Mouse (Mus musculus): ENCODE measurements at regions not wholly inside any gene's neighbourhood (a gene's known extent, or its start where the extent isn't known, plus 50 kb on each side); places are given as distances from the start of the nearest gene placed in this dataset.

DNA sequence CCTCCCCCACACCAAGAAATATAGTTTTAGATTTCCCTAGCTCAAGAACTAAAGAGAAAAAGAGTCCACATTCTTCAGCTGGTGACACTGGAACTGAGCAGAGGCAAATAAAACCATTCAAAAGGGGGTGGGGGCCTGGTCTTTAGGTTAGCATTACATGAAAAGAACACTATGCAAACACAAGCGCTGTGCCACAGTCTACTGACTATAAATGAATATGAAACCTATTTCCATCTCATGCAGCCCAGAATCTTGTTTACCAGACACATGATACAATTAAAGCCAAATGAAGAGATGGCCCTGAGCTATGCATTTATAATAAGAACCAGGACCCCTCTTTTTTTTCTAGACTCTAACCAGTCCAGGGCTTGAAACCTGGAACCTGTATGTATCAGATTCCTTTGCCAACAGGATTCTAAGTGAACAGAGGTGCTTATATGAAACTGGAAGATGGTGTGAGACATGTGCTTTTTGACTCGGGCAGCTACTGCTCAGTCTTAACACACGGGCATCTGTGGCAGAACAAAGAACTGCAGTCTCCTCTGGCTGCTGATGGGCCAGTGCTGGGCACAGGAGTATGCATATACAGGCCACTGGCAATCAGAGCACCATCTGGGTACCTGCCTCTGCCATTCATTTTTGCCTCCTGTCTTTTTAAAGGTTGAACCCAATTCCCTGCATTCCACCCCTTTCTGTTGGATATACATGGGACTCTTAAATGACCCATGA lies 308.5 kb downstream of the Sox4 start:
- no peak for DNase-seq (ENCODE audit: low spot score)

DNA sequence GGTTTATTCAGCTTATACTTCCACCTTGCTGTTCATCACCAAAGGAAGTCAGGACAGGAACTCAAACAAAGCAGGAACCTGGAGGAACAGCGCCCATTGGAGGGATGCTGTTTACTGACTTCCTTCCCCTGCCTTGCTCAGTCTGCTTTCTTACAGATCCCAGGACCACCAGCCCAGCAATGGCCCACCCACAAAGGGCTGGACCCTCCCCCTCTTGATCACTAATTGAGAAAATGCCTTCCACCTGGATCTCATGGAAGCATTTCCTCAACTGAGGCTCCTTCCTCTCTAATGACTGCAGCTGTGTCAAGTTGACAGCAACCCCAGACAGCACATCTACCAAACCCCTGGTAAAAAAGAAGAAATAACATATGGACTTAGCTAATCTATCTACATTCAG lies 312.7 kb downstream of the Sox4 start:
- no peak for DNase-seq (ENCODE audit: low spot score)

DNA sequence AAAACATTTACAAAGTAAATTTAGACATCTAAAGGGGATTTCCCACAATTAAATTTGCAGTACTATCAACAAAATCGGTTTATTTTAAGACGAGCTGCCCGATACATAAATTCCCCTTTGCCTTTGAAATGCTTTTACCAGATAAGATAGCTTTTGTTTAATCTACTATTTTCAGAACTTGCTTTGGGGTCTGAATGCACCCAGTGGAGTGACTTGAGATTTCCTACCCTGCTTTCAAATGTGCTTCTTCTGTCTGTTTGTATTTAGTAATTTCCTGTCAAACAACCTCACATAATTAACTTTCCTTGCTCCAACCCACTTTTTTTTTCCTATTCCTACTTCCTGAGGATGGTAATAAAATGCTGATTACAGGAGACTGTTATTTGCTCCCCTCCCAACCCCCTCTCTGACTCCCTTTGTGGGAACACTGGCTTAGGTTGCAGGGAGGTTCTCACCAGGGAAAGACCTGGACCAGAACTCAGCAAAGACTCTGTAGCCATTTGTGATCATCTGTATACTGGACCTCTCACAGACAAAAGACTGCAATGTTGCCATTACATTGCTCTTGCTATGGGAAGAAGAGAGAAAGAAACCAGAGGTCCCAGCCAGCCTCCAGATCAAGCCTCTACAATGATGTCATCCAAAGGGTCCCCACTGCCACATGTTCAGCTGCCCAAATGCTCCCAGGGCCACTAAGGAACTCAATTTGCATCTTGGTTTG lies 318.1 kb downstream of the Sox4 start:
- DNase-seq (ENCODE audit: low spot score): no peak

DNA sequence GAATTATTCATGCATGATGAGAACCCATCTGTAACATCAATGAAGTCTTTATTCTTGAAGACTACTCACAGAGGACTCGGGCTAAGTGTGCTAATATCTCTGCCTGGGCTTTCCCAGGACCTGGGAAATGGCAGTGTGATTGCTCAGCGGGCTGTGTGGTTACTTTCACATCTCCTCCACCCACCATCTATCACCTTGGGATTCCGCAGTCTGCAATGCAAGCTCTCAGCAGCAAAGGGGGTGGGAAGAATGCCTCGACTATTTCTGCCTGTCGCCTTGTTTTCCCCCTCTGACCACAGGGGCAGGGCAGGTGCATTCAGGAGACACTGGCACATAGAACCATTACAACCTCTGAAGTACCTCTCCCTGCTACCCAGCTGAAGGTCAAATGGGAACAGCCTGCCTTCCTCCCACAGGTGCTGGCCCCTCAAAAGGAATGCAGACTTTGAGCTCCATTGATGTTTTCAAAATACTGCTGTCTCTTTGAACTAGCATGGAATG lies 319.9 kb downstream of the Sox4 start:
- DNase-seq (ENCODE audit: low spot score): no peak

DNA sequence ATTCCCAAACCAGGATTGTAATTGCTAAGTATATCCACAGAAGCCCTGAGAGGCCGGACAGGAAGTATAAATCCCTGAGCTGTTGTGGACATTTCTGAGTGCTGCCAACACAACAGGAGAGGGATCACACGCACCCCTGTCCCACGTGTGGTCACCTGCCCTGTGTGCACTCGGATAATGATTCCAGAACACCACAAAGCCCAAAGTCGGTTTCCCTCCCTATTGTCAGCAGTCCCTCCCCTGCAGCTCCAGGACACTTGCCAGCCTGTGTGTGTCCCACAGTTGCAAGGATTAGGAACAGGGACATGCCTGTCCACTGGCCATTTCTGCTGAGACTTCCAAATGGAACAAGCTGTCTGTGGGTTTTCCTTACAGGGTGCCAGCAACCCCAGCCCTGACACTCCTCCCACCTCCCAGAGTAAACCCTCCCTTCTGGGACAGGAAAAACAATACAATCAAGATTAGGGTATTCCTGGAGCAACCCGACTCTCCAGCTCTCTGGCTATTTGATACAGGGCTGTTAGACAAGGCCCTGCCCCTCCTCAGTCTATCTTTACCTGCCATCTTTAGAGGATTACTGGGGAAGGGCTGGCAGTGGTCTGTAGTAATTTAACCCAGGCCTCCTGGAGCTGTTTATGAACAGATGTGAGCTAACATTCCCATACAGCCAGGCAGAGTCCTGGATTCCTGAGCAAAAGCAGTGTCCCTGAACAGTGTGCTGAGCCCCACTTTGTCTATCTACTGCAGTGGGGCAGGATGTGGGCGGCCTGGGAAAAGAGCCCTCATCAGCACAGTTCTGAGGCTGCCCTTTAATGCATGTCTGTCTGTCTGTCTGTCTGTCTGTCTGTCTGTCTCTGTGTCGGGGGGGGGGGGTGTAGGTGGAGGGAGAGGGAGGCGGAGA lies 323.8 kb downstream of the Sox4 start:
- no peak for DNase-seq (ENCODE audit: low spot score)

DNA sequence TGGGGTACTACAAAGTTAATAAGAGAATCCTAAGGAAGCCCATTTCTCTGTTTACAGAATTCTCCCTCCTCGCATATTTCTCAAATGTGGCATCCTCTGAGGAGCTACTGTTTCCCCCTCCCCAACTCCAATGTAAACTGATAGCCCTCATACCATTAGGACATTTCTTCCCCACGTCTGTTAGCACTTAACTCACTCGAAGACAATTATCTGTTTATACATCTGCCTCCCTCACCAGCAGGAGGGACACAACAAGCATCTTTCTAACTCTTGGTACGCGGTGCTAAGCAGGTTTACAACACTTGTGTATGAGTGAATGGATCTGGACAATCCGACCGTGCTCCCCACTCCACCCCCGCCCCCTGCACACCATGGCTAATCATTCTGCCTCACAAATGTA lies 324.8 kb downstream of the Sox4 start:
- DNase-seq (ENCODE audit: low spot score): no peak

DNA sequence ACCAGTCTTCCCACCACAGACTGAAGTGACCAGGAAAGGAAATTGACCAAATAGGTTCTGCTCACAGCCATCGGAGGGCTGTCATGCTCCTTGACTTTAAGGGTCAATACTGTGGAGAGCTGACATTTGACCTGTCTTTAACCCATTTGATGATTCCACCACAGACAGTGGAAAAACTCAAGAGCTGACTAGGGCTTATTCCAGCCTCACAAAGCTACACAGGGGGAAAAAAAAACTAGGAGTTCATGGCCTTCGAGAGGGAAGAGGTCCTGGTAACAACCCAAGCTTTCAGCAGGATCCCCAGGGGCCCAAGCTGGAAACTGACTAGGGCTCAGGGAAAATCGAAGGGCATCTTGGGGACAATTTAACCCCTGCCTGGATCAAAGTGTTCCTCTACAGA lies 334.6 kb downstream of the Sox4 start:
- DNase-seq (ENCODE audit: low spot score): no peak

DNA sequence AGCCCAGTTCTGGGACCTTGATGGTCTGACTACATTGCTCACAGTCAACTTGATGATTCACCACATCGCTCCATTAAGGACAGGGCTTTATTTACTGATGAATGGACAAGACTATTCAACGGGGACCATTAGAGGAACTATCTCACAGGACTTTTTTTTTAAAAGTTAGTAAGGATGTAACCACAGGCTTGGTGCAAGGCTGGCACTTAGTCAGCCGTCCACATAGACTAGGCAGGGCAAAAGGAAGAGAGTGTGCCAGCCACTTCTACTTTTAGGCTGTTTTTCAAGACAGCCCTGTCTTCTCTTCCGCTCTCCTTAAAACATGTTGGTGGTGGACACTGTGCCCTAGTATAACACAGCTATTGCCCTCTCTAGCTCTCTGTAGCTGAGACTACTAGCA lies 336.0 kb downstream of the Sox4 start:
- DNase-seq (ENCODE audit: low spot score): peak; percentile 8

DNA sequence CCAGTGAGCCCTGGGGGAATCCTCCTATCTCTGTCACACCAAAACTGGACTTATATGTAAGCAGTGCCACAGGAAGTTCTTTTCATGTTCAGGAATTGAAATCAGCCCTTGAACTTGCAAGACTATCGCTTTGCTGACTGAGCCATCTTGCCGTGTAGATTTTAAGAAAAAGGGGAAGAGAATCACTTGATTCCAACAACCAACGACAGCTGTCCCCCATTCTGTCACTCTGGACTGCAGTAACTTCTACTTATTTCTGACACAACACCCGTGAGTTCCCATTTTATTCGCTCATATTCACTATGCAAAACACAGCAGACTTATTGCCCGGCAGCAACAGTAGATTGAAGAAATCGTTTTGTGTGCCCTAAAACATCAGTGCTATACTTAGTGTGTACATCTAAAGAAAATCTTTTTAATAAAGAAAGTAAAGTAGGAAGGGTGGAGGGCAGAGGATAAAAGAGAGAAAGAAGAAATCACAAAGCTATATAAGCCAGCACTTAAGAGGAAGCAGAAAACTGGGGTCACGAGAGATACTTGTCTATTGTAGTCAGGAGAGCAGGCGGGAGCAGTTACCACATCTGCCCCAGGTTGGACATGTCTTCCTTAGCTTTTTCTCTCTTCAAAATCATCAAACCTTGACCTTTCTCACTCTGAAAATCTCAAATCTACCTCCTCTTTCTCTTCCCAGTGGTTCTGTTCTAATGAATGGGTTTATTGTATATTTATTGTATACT lies 336.7 kb downstream of the Sox4 start:
- DNase-seq (ENCODE audit: low spot score): no peak

DNA sequence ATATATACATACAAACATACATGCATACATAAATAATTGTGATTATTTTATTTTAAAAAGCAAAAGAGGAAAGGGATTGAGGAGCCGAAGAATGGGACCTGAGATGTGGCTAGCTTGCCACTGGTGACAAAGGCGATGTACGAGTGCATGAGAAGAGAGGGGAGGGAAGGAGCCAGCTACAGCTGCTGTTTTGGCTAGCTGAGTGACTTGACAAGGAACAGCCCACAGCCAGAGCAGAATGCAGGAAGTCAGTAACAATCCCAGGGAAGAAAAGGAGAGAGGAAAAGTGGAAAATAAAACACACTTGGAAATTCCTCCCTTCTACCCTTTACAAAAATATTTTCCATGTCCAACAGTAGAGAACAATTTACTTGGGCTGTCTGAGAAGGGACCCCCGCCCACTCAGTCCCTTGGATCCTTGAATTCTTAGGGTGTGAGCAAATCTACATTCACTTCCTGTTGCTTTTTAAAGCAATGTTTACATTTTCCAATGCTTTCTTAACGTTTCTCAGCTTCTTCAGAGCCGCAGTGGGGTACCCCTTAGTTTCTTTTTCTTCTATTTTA lies 345.9 kb downstream of the Sox4 start:
- DNase-seq (ENCODE audit: low spot score): no peak

DNA sequence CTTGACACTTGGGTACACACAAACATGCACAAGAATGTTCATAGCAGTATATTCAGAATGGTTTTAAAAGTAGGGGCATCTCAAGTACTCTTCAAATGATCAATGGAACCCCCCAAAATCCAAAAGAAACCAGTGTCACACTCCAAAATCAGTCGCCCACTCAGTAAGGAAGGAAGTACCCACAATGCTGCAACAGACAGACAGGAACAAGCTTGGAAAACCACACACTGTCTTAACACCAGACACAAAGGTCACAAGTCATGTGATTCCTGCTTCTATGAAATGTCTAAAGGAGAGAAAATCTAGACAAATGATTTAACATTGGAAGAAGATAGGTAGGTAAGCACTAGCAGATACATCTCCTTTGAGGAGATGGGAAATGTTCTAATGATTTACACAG lies 346.9 kb downstream of the Sox4 start:
- no peak for DNase-seq (ENCODE audit: low spot score)

DNA sequence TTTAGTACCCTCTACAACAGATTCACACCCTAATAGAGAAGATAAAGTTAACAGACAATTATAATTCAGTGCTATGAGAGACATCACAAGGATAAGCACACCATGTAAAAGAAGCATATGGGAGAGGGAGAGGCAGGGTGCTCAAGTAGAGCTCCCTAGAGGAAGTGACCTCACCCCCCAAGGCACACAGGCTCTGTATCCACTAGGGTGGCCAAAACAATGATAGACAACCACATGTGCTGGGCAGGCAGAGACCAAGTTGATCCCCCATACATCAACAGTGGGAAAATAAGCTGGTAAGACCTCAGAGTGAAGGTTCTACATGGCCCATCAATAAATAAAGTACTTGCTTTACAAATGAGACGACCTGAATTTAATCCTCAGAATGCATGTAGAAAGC lies 347.7 kb downstream of the Sox4 start:
- no peak for DNase-seq (ENCODE audit: low spot score)

DNA sequence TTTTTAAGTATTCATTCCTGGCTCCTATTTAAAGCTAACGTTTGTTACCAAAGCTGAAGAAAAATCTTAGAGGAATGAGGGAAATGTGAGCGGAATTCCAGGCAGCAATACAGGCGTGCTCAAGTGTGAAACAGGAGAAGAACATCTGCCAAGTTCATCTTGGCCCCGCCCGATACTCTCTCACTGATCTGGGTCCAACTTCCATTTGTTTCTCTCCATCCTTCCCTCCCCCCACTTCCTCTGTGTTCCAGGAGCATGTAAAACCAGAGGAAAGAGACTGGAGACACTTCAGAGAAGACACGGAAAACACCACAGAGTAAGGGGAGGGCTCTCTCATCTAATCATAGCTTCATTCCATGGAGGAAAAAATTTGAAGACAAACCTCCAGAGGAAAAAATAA lies 346.7 kb downstream of the Gm11361 start:
- no peak for DNase-seq (ENCODE audit: low spot score)

DNA sequence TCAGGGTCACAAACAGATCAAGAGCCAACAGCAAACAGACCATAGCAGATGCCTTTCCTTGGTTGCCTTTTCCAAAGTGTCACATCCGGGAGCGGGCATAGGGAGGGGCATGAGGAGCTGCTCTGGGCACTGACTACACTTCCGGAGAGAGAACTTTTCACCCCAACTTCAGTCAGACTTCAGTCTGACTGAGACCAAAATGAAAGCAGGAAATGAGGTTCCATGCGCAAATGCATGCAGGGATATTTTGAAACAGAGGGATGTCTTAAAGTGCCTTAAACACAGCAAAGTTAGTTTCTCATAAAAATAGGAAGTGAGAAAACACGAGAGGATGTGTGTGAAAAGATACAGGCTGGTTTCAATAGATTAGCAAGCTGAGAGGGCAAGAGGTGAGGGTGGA lies 343.5 kb downstream of the Gm11361 start:
- DNase-seq (ENCODE audit: low spot score): no peak

DNA sequence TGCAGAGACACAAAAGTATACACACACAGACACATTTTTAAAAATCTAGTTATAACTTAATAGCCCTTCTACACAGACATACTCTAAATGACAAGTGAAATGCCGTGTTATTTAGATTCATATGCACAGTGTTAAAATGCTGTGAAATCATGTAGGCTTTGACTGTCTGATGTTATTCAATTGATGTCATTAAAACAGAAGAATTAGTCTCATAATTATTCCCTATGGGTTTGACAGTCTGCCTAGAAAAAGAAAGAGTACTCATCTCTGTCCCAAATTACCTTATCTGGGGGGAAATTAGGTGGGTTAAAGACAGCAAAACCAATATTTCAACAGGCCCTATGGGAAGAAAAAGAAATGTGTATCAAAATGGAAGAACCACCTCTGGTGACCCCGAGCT lies 339.0 kb downstream of the Gm11361 start:
- no peak for DNase-seq (ENCODE audit: low spot score)

DNA sequence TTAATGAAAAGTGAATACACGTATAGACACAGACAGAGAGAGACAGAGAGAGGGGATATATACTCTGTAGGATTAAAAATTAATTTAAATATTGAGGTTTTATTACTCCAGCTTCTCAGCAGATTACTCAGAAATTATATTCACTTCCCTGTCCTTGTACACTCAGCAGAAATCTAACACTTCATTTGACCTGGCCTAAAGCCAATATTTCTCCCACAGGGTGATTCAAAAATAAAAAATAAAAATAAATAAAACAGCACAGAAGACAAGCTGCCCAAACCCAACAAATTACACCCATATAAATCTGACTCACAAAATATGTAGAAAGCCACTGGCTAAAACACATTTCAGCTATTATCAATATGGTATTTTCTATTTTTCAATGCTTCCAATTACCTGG lies 334.8 kb downstream of the Gm11361 start:
- no peak for DNase-seq (ENCODE audit: low spot score)

DNA sequence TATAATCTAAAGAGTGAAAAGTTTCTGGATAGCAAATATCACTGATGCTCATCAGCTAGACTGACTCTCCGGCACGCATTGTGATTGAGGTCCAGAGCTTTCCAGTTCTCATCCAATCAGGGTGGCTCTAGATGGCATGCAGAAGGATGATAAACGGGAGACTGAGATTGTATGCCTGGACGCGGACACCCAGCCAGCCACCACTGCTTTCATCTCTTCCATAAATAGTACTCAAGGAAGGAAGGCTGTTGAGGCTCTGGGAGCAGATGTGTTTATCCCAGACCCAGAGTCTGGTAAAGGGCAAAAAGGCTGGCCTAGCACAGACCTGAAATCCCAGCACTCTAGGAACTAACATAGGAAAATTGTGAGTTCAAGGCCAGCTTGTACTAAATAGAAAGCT lies 330.6 kb downstream of the Gm11361 start:
- DNase-seq (ENCODE audit: low spot score): no peak

DNA sequence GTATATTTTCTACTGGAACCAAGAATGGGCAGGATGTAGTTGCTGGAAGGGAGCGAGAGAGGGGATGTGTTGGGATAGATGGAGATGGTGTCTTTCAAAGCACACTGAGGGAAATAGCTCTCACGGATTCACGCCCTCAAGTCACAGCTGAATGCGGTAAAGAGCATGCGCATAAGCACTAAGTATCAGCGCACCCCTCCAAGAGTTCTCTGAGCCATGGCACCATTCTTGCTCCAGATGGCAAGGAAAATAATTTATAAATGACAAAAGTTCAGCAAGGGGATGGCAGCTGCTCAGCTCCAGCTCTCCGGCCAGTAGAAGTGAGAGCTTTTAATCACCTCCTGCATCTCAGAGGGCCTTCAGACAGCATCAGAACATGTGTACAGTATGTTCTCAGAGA lies 329.4 kb downstream of the Gm11361 start:
- no peak for DNase-seq (ENCODE audit: low spot score)

DNA sequence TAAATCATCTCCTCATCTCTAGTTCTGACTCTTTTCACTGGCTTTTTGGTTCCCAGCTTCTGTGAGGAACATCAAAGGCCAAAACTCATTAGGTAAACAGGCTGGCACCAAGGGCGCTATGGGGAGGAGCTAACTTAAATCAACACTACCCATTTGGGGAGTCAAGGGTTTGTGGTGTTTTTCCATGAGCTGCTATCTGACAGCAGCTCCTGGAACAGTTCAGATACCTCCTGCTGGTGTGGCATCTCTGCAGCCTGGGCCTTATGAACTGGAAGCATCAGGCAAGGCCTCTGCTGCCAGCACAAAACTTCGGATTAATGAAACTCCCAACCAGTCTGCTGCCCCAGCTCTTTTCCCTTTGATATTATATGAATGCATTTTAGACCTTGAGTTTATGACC lies 328.8 kb downstream of the Gm11361 start:
- DNase-seq (ENCODE audit: low spot score): no peak

DNA sequence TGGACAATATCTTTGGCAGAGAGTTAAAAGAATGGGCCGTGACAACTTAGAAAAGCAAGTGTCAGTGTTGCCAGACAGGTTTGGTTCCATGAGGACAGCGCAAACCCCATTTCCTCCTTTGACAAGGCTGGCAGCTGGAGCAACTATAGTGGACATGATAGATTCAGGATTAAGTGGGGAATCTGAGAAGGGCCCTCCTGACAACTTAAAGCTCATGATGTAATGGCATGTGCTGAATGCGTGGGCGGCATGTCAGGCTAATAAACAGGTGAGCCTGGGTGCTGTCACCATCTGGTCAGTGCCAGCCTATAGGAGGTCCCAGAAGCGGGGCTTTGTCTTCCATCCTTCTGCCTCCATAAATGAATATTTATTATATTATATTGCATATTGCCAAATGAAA lies 326.3 kb downstream of the Gm11361 start:
- DNase-seq (ENCODE audit: low spot score): no peak

DNA sequence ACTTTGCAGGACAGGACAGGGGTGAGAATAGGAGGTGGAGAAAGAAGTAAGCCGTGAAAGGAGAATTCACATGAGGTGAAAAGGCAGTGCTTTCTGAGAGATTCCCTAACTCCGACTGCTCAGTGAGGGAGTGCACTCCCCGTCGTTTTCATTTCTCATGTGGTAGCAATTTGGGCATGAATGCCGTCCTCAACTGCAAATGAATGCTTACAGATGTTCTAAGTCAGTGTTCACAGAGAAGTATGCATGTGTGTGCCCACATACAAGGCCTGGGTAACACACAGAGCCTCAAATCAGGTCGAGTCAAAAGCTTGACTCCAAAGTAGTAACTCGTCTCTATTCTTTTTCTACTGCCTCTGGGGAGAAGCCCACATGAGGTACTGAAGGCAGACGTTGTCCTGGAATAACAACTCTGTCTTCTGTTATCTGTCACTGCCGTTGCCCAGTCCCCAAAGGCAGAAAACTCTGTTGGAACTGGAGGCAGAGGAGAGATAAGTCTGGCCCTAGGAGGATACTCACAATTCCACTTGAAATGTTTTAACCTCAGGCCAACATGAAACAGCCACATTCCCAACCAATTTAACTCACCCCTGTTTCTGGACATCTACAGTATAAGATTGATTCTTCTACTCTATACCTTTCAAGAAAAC lies 318.0 kb downstream of the Gm11361 start:
- DNase-seq (ENCODE audit: low spot score): no peak

Data from left cerebral cortex, adult 11 months (tissue).